Mouse (Mus musculus): ENCODE measurements at regions not wholly inside any gene's neighbourhood (a gene's known extent, or its start where the extent isn't known, plus 50 kb on each side); places are given as distances from the start of the nearest gene placed in this dataset.

DNA sequence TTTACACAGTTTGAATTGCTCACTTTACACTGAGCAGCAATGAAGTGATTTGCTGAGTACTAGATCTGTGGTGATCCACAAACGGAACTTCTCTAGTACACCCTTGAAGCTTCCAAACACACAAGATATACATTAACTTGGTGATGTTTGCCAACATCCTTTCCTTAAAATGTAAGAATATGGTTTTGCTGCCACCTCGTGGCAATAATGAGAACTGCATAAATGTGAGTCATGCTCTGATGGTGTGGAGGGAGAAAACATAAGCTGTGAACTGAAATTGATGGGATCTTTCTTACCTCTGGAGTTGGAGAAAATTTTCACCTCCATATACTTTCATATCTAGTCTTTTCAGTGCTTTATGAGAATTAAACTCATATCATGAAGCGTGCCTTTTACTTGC is 51.6 kb downstream of the Bex3 start:
- DNase-seq (ENCODE audit: low spot score in 2 of 2) = peak; percentile 55 to 86

DNA sequence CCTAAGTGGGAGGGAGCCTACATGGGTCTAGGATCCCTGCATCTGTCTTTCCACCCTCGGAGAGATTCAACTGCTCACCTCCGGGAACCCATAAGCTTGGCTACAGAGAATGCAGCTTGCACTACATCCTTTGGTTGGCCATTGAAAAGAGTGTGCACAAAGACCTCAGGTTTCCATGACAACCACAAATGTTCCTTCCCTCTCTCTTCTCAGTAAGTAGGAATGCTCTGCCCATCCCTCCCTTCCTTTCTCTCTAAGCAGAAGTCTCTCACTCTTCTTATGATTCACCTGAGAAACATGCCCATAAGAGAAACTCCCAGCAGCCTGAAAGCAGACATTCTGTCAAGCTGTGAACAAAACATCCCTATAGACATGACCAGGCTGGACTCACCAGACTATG is 95.8 kb downstream of the Bex3 start:
- no peak for DNase-seq (ENCODE audit: low spot score in 2 of 2)
